Mouse (Mus musculus) CD4-positive, CD25-positive, alpha-beta regulatory T cell, adult 4 months (primary cell): Measurements from ENCODE around the gene Fbln1. TPM values are rescaled to one million over a fixed set of nuclear protein-coding genes. Genes with fewer than 3 reads are reported as not detected.

Experiments used
- ATAC-seq: one replicate; pipeline ENCODE4 v1.8.0; 2017
- polyA plus RNA-seq, 2 experiments: library from polyadenylated mRNA; unstranded; fragments of 100-300 nt; shearing (Covaris generic); gene quantifications; one replicate each; pipeline ENCODE4 v1.2.1; 2017

The Fbln1 gene
- not detected for polyA plus RNA-seq

GRCm38 (mm10) chr15:85205792-85206702 is at the start of gene Fbln1:
Gene Fbln1, plus strand, starts transcription at chr15:85205949.
- ATAC-seq: no peak

- ATAC-seq: no peak
Measured at GRCm38 (mm10) chr15:85156198-85156597, 49.6 kb upstream of the Fbln1 start.

GRCm38 (mm10) chr15:85161416-85161815 is 44.3 kb upstream of the Fbln1 start:
- no peak for ATAC-seq

GRCm38 (mm10) chr15:85162693-85163663 is 42.8 kb upstream of the Fbln1 start:
- ATAC-seq: no peak

- no peak for ATAC-seq
Measured at GRCm38 (mm10) chr15:85166433-85166933, 39.3 kb upstream of the Fbln1 start.

- no peak for ATAC-seq
Measured at GRCm38 (mm10) chr15:85167086-85167679, 38.6 kb upstream of the Fbln1 start.

GRCm38 (mm10) chr15:85172054-85172453 is 33.7 kb upstream of the Fbln1 start:
- no peak for ATAC-seq

GRCm38 (mm10) chr15:85173425-85173824 is 32.3 kb upstream of the Fbln1 start:
- no peak for ATAC-seq

GRCm38 (mm10) chr15:85174060-85174459 is 31.7 kb upstream of the Fbln1 start:
- ATAC-seq: no peak

- no peak for ATAC-seq
Measured at GRCm38 (mm10) chr15:85177576-85177975, 28.2 kb upstream of the Fbln1 start.

- ATAC-seq: no peak
Measured at GRCm38 (mm10) chr15:85178172-85178571, 27.6 kb upstream of the Fbln1 start.

- ATAC-seq: no peak
Measured at GRCm38 (mm10) chr15:85179528-85180180, 26.1 kb upstream of the Fbln1 start.

- no peak for ATAC-seq
Measured at GRCm38 (mm10) chr15:85180368-85180767, 25.4 kb upstream of the Fbln1 start.

GRCm38 (mm10) chr15:85182063-85182462 is 23.7 kb upstream of the Fbln1 start:
- ATAC-seq: no peak

- no peak for ATAC-seq
Measured at GRCm38 (mm10) chr15:85186916-85187315, 18.8 kb upstream of the Fbln1 start.

GRCm38 (mm10) chr15:85188167-85188778 is 17.5 kb upstream of the Fbln1 start:
- ATAC-seq: no peak

GRCm38 (mm10) chr15:85200446-85201289 is 5.1 kb upstream of the Fbln1 start:
- ATAC-seq: no peak

GRCm38 (mm10) chr15:85202199-85202598 is 3.5 kb upstream of the Fbln1 start:
- no peak for ATAC-seq

- no peak for ATAC-seq
Measured at GRCm38 (mm10) chr15:85202787-85203186, 3.0 kb upstream of the Fbln1 start.

GRCm38 (mm10) chr15:85204383-85204782 is 1.4 kb upstream of the Fbln1 start:
- ATAC-seq: no peak

GRCm38 (mm10) chr15:85206703-85207075 is 940 bp downstream of the Fbln1 start:
- ATAC-seq: no peak
